Mouse (Mus musculus) gonadal fat pad, adult 2 months (tissue): Measurements from ENCODE around the gene Ubash3b. TPM values are rescaled to one million over a fixed set of nuclear protein-coding genes. Genes with fewer than 3 reads are reported as not detected.

ENCODE experiments used
- DNase-seq: peaks from one replicate; pipeline ENCODE4 v3.0.0-alpha.2; 2012; ENCODE audit warnings: low read depth
- polyA plus RNA-seq: library from polyadenylated mRNA; depleted of rRNA; stranded (reverse); fragments of >200 nt; gene quantifications from 2 replicates; pipeline ENCODE4 v1.2.3, GENCODE M21; 2012

The Ubash3b gene
- polyA plus RNA-seq, 1 experiment: 2.5 TPM

- DNase-seq: no peak
Measured at GRCm38 (mm10) chr9:41054166-41054565, 107.3 kb downstream of the Ubash3b start.

DNA sequence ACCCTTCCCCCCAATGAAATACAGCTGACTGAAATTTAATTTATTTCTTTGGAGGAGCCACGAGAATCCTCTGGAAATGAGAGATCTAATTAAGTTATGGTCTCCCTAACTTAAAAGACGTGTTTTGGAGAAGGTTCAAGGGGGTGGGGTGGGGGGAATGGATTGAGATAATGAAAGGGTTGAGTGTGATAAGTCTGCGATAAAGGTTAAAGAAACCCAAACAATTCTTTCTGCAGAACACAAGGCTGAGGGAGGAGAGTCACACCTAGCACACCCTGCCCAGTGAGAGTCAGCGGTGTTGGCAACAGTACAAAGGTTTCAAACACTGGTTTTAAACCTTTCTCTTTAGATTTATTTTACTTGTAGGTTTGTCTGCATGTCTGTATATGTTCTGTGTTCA lies 108.0 kb downstream of the Ubash3b start:
- no peak for DNase-seq

- no peak for DNase-seq
Measured at GRCm38 (mm10) chr9:41051080-41051932, 110.2 kb downstream of the Ubash3b start.

DNA sequence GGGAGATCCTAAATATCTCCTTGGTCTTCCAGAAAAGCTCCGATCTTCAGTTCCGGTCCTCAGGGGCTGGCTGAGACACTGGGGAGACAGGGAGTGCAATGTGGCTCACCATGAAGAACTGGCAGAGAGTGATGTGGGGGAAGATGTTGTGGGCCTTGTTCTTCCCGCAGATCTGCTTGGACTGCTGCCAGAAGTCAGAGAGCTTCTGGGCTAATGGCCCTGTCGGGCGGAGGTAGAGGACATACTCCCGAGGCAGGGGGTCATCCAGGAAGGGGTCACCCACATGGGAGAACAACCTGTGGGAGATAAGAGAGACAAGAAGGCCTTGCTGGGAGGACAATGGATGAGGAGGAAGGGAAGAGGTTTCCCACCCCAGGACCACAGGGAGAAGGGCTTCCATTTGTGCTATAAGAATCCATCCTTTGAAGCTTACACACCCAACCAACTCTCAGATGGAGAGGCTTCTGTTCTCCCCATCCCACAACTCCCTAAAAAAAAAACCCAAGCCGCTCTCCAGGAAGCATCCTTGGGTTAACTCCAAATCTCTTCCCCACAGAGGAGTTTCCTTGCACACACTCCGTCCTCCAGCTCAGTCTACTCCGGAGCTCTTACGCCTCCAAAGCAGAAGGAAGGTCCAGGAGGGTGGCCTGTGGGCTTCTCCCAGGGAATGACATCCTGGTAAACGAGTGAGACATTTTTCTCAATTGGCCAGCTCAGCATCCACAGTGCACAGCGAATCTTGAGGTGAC lies 111.0 kb downstream of the Ubash3b start:
- no peak for DNase-seq

DNA sequence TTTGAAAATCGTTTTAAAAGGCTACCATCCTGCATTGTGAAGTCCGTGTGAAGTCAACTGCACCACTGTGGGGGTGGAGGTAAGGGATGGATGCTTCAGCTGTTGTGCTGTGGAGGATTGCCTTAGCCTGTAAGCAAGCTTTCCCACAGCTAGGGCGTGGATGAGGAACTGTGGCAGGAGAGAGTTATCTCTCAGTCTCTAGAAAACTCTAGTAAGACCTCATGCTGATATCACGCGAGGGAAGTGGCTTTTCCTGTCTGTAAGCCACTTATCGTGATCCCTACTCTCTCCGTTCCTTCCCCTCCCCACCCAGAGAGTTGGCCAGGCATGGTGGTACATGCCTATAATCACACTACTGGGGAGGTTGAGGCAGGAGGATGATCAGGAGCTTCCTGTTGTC lies 112.2 kb downstream of the Ubash3b start:
- no peak for DNase-seq

- no peak for DNase-seq
Measured at GRCm38 (mm10) chr9:41048820-41049219, 112.7 kb downstream of the Ubash3b start.

DNA sequence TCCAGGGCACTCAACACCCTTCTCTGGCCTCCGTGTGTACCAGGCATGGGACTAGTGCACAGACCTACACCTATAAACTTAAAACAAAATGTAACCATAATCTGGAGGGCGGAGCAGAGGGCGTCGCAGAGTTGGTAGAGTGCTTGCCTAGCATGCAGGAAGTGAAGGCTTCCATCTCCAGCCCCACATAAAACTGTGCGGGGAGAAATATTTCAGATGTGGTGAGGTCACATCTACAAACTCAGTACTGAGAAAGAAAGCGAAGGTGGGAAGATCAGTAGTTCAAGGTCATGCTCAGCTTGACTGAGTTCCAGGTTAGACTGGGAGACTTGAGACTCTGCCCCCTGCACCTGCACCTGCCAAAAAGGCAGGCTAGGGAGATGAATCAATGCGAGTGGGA lies 113.3 kb downstream of the Ubash3b start:
- no peak for DNase-seq

- no peak for DNase-seq
Measured at GRCm38 (mm10) chr9:41047654-41048053, 113.8 kb downstream of the Ubash3b start.

GRCm38 (mm10) chr9:41044626-41045025 lies 116.9 kb downstream of the Ubash3b start:
- no peak for DNase-seq

- DNase-seq: no peak
Measured at GRCm38 (mm10) chr9:41043641-41044040, 117.9 kb downstream of the Ubash3b start.

DNA sequence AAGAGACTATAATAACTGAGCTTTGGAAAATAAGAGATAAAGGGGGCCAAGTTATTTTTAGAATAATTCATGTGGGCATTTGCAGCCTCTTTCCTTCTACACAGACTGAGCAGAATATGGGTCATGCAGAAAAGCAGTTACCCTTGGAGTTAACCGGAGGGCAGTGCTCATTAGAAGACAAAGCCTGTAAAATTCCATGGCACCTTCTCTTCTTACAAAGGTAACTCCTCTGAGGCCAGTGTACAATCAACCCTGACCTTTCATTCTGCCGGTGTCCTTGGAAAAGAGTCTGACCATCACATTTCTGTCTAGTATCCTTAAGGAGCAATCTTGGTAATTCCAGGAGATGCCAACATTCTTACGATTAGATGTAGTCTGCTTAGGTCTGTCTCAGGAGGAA lies 120.1 kb downstream of the Ubash3b start:
- DNase-seq: no peak

GRCm38 (mm10) chr9:41038150-41038664 lies 123.3 kb downstream of the Ubash3b start:
- DNase-seq: no peak

GRCm38 (mm10) chr9:41031590-41032489 lies 129.7 kb downstream of the Ubash3b start:
- no peak for DNase-seq

DNA sequence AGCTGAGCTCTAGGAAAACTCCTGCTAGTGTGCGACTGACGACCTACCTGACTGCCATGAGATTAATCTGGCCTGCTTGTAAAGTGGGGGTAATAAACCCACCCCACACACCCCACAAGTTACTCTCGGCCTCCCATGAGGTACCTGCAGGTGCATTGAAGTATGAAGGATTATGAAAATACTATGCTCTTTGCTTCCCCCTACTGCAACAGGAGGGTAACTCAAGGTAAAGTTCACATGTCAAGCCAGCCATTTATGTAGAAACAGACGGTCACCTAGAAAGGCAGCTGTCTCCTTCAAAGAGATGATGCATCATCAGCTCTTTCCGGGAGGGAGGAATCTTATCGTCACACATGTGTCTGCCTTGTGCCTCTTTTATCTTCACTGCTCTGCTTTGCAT lies 131.7 kb downstream of the Ubash3b start:
- DNase-seq: no peak

- no peak for DNase-seq
Measured at GRCm38 (mm10) chr9:41028470-41028869, 133.0 kb downstream of the Ubash3b start.

- no peak for DNase-seq
Measured at GRCm38 (mm10) chr9:41021690-41022089, 139.8 kb downstream of the Ubash3b start.

GRCm38 (mm10) chr9:41020486-41020885 lies 141.0 kb downstream of the Ubash3b start:
- DNase-seq: no peak

DNA sequence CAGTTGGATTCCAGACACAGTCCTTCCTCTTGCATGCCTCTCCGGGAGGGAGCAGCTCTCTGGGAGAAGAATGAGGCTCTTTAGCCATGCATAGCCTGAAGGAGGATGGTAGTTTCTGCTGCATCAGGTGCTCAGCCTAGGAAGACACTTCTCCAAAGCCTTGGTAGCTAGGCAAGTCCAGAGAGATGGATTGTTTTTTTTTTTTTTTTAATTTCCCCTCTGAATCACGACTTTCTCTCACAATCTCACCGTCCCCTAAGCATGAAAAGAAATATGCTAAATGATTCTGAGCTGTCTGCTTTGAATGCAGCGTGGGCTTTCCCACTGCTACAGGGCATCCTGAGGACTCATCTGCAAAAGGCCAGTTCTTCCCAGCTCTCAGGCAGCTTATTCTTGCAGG lies 147.0 kb downstream of the Ubash3b start:
- no peak for DNase-seq

- DNase-seq: no peak
Measured at GRCm38 (mm10) chr9:41012456-41012855, 149.0 kb downstream of the Ubash3b start.

DNA sequence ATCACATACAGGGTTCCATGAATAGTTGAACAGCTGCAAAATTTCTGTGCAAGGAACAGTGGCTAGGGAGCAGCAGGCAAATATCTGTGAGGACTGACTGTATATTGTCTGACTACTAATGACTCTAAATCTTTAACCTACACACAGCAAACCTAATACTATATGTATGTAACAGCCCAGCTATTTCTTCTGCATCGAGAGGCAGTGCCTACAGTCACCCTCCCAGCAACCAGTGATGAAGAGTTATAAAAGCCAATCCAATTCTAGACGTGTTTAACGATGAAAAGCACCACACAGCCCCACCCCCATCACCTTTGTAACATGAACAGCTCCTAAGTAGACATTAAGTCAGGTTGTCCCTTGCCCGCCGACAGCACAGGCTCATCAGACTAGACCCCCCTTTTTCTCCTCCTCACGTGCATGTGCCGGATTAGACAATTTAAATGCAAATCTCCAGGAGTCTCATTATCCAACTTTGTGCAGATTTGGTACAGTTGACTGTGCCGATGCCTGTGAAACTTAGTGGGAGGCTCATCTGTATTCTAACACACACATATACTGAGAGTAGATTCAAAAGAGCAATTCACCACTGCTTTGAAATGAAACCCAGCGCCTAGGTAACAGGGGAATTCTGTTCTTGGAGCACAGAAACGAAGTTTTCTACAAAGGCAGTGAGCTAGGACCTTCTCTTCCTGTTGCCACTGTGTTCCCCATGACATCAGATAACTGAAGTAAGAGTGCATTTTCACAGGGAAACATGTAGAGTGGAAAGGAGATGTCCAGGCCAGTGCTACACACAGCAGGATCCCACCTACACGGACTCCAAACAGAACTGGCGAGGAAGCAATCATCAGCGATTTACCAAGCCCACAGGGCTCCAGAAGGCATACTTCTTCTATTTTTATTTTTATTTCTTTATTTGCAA lies 149.7 kb downstream of the Ubash3b start:
- DNase-seq: no peak

DNA sequence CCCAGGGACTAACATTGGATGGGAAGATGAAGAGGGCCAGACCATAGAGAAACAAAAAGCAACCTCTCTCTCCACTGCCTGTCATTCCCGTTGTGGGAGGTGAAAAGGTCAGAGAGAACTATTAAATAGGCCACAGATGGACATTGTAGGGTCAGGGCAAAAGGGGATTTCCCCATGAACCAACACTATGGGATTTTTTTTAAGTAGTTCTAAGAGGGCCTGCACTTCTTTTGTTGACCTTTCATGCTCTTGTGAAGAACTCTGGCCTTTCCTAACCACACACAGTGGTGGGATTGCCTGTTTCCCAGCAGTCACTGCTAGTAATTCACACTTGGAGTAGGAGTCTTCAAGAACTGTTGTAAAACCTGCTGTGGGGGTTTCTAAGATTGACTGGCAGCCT lies 153.7 kb downstream of the Ubash3b start:
- no peak for DNase-seq
